Mouse (Mus musculus): ENCODE data around the gene Tuba4a. TPM values are rescaled to one million over a fixed set of nuclear protein-coding genes. Genes with fewer than 3 reads are reported as not detected.

Tuba4a gene
- total and polyA plus RNA-seq, 2 experiments from 2014 or later = 142 to 227 TPM

GRCm38 (mm10) chr1:75226138-75226537, 6.5 kb upstream of the Tuba4a start:
- no peaks in the 10 kb centered on the region for H3K27me3 ChIP-seq (ENCODE audit: control insufficient read depth, insufficient read depth, low read length)

GRCm38 (mm10) chr1:75225473-75225872, 5.8 kb upstream of the Tuba4a start:
- no peak overlapping the region for H3K9ac ChIP-seq (replicated peaks; ENCODE audit: low read depth, low read length)
- no peak overlapping the region for H3K4me3 ChIP-seq (ENCODE audit: low read depth, low read length)
- no peak overlapping the region for H3K4me2 ChIP-seq (ENCODE audit: low read depth, low read length)
- no peak for ATAC-seq (ENCODE audit: insufficient read depth, low read depth)
- H3K36me3 ChIP-seq (replicated peaks; ENCODE audit: control insufficient read depth, insufficient read depth, low read length) = no peaks in the 10 kb centered on the region
- TF ChIP-seq EP300 (IDR thresholded peaks at IDR 0.05; ENCODE audit: low read depth) = no peak
- TF ChIP-seq CTCF (IDR thresholded peaks at IDR 0.05; ENCODE audit: low read depth) = no peak
- peaks cover 6% of the 10 kb centered on the region; the same call in 1 of the 2 replicates for H3K27me3 ChIP-seq (ENCODE audit: control insufficient read depth, insufficient read depth, low read length)
- 26% methylated on average over 3 of the region's 3 CpGs for WGBS
- DNase-seq (ENCODE audit: low spot score) = no peak
- H3K9me3 ChIP-seq (replicated peaks; ENCODE audit: control insufficient read depth, low read length) = no peaks in the 10 kb centered on the region
- H3K4me1 ChIP-seq (ENCODE audit: control insufficient read depth, insufficient read depth) = peaks cover 10% of the 10 kb centered on the region; the same call in 1 of the 2 replicates
- H3K27ac ChIP-seq (ENCODE audit: low read depth) = no peak overlapping the region

More at GRCm38 (mm10) chr1:75226138-75226537, 6.5 kb upstream of the Tuba4a start:
- Histone ChIP-seq H3K4me1 (ENCODE audit: control insufficient read depth, insufficient read depth) (peaks cover 10% of the 10 kb centered on the region; the same call in 1 of the 2 replicates), H3K9ac (replicated peaks; ENCODE audit: low read depth, low read length) (no peak overlapping the region), H3K36me3 (replicated peaks; ENCODE audit: control insufficient read depth, insufficient read depth, low read length) (no peaks in the 10 kb centered on the region), H3K4me3 (ENCODE audit: low read depth, low read length) (no peak overlapping the region), H3K4me2 (ENCODE audit: low read depth, low read length) (no peak overlapping the region), H3K9me3 (replicated peaks; ENCODE audit: control insufficient read depth, low read length) (no peaks in the 10 kb centered on the region), H3K27ac (ENCODE audit: low read depth) (no peak overlapping the region)
- no peak for DNase-seq (ENCODE audit: low spot score)
- no peak for TF ChIP-seq CTCF (IDR thresholded peaks at IDR 0.05; ENCODE audit: low read depth)
- ATAC-seq (ENCODE audit: insufficient read depth, low read depth) = no peak
- WGBS = 50% methylated on average over 2 of the region's 2 CpGs

GRCm38 (mm10) chr1:75223532-75223931, 3.9 kb upstream of the Tuba4a start:
- no peak for DNase-seq (ENCODE audit: low spot score)
- 48% methylated on average over 6 of the region's 6 CpGs for WGBS

GRCm38 (mm10) chr1:75222926-75223325, 3.3 kb upstream of the Tuba4a start:
- TF ChIP-seq CTCF (IDR thresholded peaks at IDR 0.05; ENCODE audit: low read depth) = no peak
- TF ChIP-seq EP300 (IDR thresholded peaks at IDR 0.05; ENCODE audit: low read depth) = no peak
- 65% methylated on average over 6 of the region's 6 CpGs for WGBS
- H3K27ac ChIP-seq (ENCODE audit: low read depth) = no peak overlapping the region
- H3K4me1 ChIP-seq (ENCODE audit: control insufficient read depth, insufficient read depth) = peaks cover 14% of the 10 kb centered on the region; the same call in 1 of the 2 replicates
- H3K9me3 ChIP-seq (replicated peaks; ENCODE audit: control insufficient read depth, low read length) = no peaks in the 10 kb centered on the region
- H3K27me3 ChIP-seq (ENCODE audit: control insufficient read depth, insufficient read depth, low read length) = peaks cover 18% of the 10 kb centered on the region; the same call in 1 of the 2 replicates
- DNase-seq (ENCODE audit: low spot score) (no peak), ATAC-seq (ENCODE audit: insufficient read depth, low read depth) (no peak)
- H3K4me2 ChIP-seq (ENCODE audit: low read depth, low read length) = no peak overlapping the region
- no peaks in the 10 kb centered on the region for H3K36me3 ChIP-seq (replicated peaks; ENCODE audit: control insufficient read depth, insufficient read depth, low read length)
- H3K4me3 ChIP-seq (ENCODE audit: low read depth, low read length) = no peak overlapping the region
- no peak overlapping the region for H3K9ac ChIP-seq (replicated peaks; ENCODE audit: low read depth, low read length)

More at GRCm38 (mm10) chr1:75223532-75223931, 3.9 kb upstream of the Tuba4a start:
- TF ChIP-seq CTCF (IDR thresholded peaks at IDR 0.05; ENCODE audit: low read depth) (no peak), EP300 (IDR thresholded peaks at IDR 0.05; ENCODE audit: low read depth) (no peak)
- Histone ChIP-seq H3K27me3 (ENCODE audit: control insufficient read depth, insufficient read depth, low read length) (peaks cover 18% of the 10 kb centered on the region; the same call in 1 of the 2 replicates), H3K9ac (replicated peaks; ENCODE audit: low read depth, low read length) (no peak overlapping the region), H3K27ac (ENCODE audit: low read depth) (no peak overlapping the region), H3K4me1 (ENCODE audit: control insufficient read depth, insufficient read depth) (peaks cover 14% of the 10 kb centered on the region; the same call in 1 of the 2 replicates), H3K36me3 (replicated peaks; ENCODE audit: control insufficient read depth, insufficient read depth, low read length) (no peaks in the 10 kb centered on the region), H3K4me3 (ENCODE audit: low read depth, low read length) (no peak overlapping the region), H3K9me3 (replicated peaks; ENCODE audit: control insufficient read depth, low read length) (no peaks in the 10 kb centered on the region), H3K4me2 (ENCODE audit: low read depth, low read length) (no peak overlapping the region)
- no peak for ATAC-seq (ENCODE audit: insufficient read depth, low read depth)

- Histone ChIP-seq H3K4me2 (ENCODE audit: low read depth, low read length) (no peak overlapping the region), H3K9ac (replicated peaks; ENCODE audit: low read depth, low read length) (no peak overlapping the region), H3K9me3 (replicated peaks; ENCODE audit: control insufficient read depth, low read length) (no peaks in the 10 kb centered on the region), H3K36me3 (replicated peaks; ENCODE audit: control insufficient read depth, insufficient read depth, low read length) (0 out of 2 replicates have a peak, but pooled peaks cover 3% of the 10 kb centered on the region), H3K4me3 (ENCODE audit: low read depth, low read length) (no peak overlapping the region), H3K4me1 (ENCODE audit: control insufficient read depth, insufficient read depth) (peaks cover 19% of the 10 kb centered on the region), H3K27me3 (ENCODE audit: control insufficient read depth, insufficient read depth, low read length) (peaks cover 18% of the 10 kb centered on the region; the same call in 1 of the 2 replicates), H3K27ac (ENCODE audit: low read depth) (no peak overlapping the region)
- no peak for TF ChIP-seq EP300 (IDR thresholded peaks at IDR 0.05; ENCODE audit: low read depth)
- TF ChIP-seq CTCF (IDR thresholded peaks at IDR 0.05; ENCODE audit: low read depth) = no peak
- ATAC-seq (ENCODE audit: insufficient read depth, low read depth) (no peak), DNase-seq (ENCODE audit: low spot score) (no peak)
- WGBS = 74% methylated on average over 3 of the region's 3 CpGs
Observed at GRCm38 (mm10) chr1:75221538-75221937, 1.9 kb upstream of the Tuba4a start.

- Histone ChIP-seq H3K9ac (replicated peaks; ENCODE audit: low read depth, low read length) (peak overlapping the region; percentile 60), H3K27ac (ENCODE audit: low read depth) (peak overlapping the region; percentile 82), H3K27me3 (ENCODE audit: control insufficient read depth, insufficient read depth, low read length) (peaks cover 18% of the 10 kb centered on the region; the same call in 1 of the 2 replicates), H3K4me2 (ENCODE audit: low read depth, low read length) (peak overlapping the region; percentile 87), H3K4me1 (ENCODE audit: control insufficient read depth, insufficient read depth) (peaks cover 21% of the 10 kb centered on the region), H3K9me3 (replicated peaks; ENCODE audit: control insufficient read depth, low read length) (no peaks in the 10 kb centered on the region), H3K36me3 (replicated peaks; ENCODE audit: control insufficient read depth, insufficient read depth, low read length) (peaks cover 27% of the 10 kb centered on the region), H3K4me3 (ENCODE audit: low read depth, low read length) (peak overlapping the region; percentile 61)
- peak; percentile 89 for ATAC-seq (ENCODE audit: insufficient read depth, low read depth)
- peak; percentile 76 for DNase-seq (ENCODE audit: low spot score)
- under 1% methylated on average over 24 of the region's 24 CpGs for WGBS
- TF ChIP-seq EP300 (IDR thresholded peaks at IDR 0.05; ENCODE audit: low read depth) (no peak), CTCF (IDR thresholded peaks at IDR 0.05; ENCODE audit: low read depth) (0 out of 2 replicates have a peak, but pooled peaks have one; percentile 10)
Observed at GRCm38 (mm10) chr1:75219078-75219477, 587 bp downstream of the Tuba4a start.

Data from heart, postnatal 0 days (tissue).